Mouse (Mus musculus) CH12.LX (cell line): ENCODE measurements around the gene Gm21969. TPM values are rescaled to one million over a fixed set of nuclear protein-coding genes. Genes with fewer than 3 reads are reported as not detected.

Experiments
- DNase-seq: peaks from one replicate; pipeline ENCODE4 v3.0.0-alpha.2; 2013; ENCODE audit errors: extremely low read depth
- H3K27ac ChIP-seq: 2 replicates; pipeline ENCODE4 v1.5.1; 2012; ENCODE audit warnings: low read depth, mild to moderate bottlenecking, control low read depth, moderate library complexity; ENCODE audit not compliant: insufficient read depth
- H3K27me3 ChIP-seq: replicated peaks from 2 replicates; pipeline ENCODE3; 2012; ENCODE audit warnings: inconsistent platforms
- H3K36me3 ChIP-seq, 2 experiments: replicated peaks in 1 of 2; 2 replicates each; pipeline versions ENCODE3 to v1.6.1; 2012; ENCODE audit warnings: inconsistent platforms in 1 of 2, low read length in 1 of 2, mild to moderate bottlenecking in 1 of 2, mixed read lengths in 1 of 2, moderate library complexity in 1 of 2; ENCODE audit not compliant: control insufficient read depth in 1 of 2, insufficient read depth in 1 of 2
- H3K4me1 ChIP-seq, 2 experiments: 2 replicates each; pipeline ENCODE4 v1.6.1; 2012; ENCODE audit warnings: inconsistent platforms in 1 of 2, moderate library complexity in 1 of 2; ENCODE audit not compliant: insufficient read depth in 2 of 2, control insufficient read depth in 1 of 2
- H3K4me2 ChIP-seq: 2 replicates; pipeline ENCODE4 v1.6.1; 2012; ENCODE audit warnings: low read depth, mild to moderate bottlenecking, control low read depth; ENCODE audit not compliant: poor library complexity, insufficient read depth, severe bottlenecking
- H3K4me3 ChIP-seq, 3 experiments: fragments of 150-350 bp in 1 of 3; sonication (generic) in 1 of 3; replicated peaks in 1 of 3; 2 replicates each; pipeline versions ENCODE3 to v1.5.1; 2011 to 2012; ENCODE audit warnings: low read depth in 2 of 3, low read length in 2 of 3, mild to moderate bottlenecking in 2 of 3, moderate library complexity in 2 of 3, control low read depth in 1 of 3, improper control_type of control experiment in 1 of 3, inconsistent platforms in 1 of 3, mixed read lengths in 1 of 3; ENCODE audit not compliant: poor library complexity in 1 of 3
- H3K79me2 ChIP-seq: replicated peaks from 2 replicates; pipeline ENCODE4 v1.6.1; 2012; ENCODE audit warnings: mild to moderate bottlenecking, moderate library complexity; ENCODE audit not compliant: control insufficient read depth, poor library complexity, insufficient read depth, severe bottlenecking; ENCODE audit errors: extremely low read depth
- H3K9ac ChIP-seq: 2 replicates; pipeline ENCODE4 v1.6.1; 2012; ENCODE audit warnings: low read depth, mild to moderate bottlenecking, control low read depth, moderate library complexity; ENCODE audit not compliant: insufficient read depth
- H3K9me3 ChIP-seq: replicated peaks from 2 replicates; pipeline ENCODE3; 2012; ENCODE audit warnings: low read length, inconsistent platforms, mixed read lengths
- CHD2 ChIP-seq: IDR thresholded peaks from 2 replicates; pipeline ENCODE4 v1.6.1; 2011; ENCODE audit warnings: low read length, improper control_type of control experiment
- E2F4 ChIP-seq: IDR thresholded peaks from 2 replicates; pipeline ENCODE4 v1.6.1; 2011; ENCODE audit warnings: low read depth, low read length, improper control_type of control experiment; ENCODE audit not compliant: insufficient replicate concordance
- ELF1 ChIP-seq: IDR thresholded peaks from 2 replicates; pipeline ENCODE4 v1.6.1; 2014; ENCODE audit warnings: low read depth, mild to moderate bottlenecking, inconsistent platforms, low read length, improper control_type of control experiment
- EP300 ChIP-seq: IDR thresholded peaks from 2 replicates; pipeline ENCODE4 v1.6.1; 2011; ENCODE audit warnings: low read length, improper control_type of control experiment
- GABPA ChIP-seq: IDR thresholded peaks from 2 replicates; pipeline ENCODE4 v1.6.1; 2012; ENCODE audit warnings: low read depth, low read length, improper control_type of control experiment, inconsistent platforms; ENCODE audit not compliant: insufficient replicate concordance
- HCFC1 ChIP-seq: IDR thresholded peaks from 2 replicates; pipeline ENCODE4 v1.6.1; 2012; ENCODE audit warnings: low read depth, mild to moderate bottlenecking, inconsistent platforms, low read length, improper control_type of control experiment
- JUN ChIP-seq: IDR thresholded peaks from 2 replicates; pipeline ENCODE4 v1.6.1; 2011; ENCODE audit warnings: low read depth, mild to moderate bottlenecking, low read length, improper control_type of control experiment, moderate library complexity; ENCODE audit not compliant: insufficient read depth
- MAZ ChIP-seq: IDR thresholded peaks from 2 replicates; pipeline ENCODE4 v1.6.1; 2012; ENCODE audit warnings: low read depth, mild to moderate bottlenecking, inconsistent platforms, low read length, improper control_type of control experiment, moderate library complexity
- MEF2A ChIP-seq: IDR thresholded peaks from 2 replicates; pipeline ENCODE4 v1.6.1; 2014; ENCODE audit warnings: low read depth, mild to moderate bottlenecking, inconsistent platforms, low read length, improper control_type of control experiment, borderline replicate concordance
- MXI1 ChIP-seq: IDR thresholded peaks from 2 replicates; pipeline ENCODE4 v1.6.1; 2011; ENCODE audit warnings: mild to moderate bottlenecking, low read depth, low read length, improper control_type of control experiment
- NELFE ChIP-seq: IDR thresholded peaks from 2 replicates; pipeline ENCODE4 v1.6.1; 2011; ENCODE audit warnings: low read depth, low read length, improper control_type of control experiment
- NRF1 ChIP-seq: IDR thresholded peaks from 2 replicates; pipeline ENCODE4 v1.6.1; 2014; ENCODE audit warnings: low read depth, mild to moderate bottlenecking, inconsistent platforms, low read length, improper control_type of control experiment, moderate library complexity
- PAX5 ChIP-seq: IDR thresholded peaks from 2 replicates; pipeline ENCODE4 v1.6.1; 2012; ENCODE audit warnings: low read length, inconsistent platforms, mixed read lengths
- POLR2A ChIP-seq: IDR thresholded peaks from 2 replicates; pipeline ENCODE4 v1.6.1; 2011; ENCODE audit warnings: low read depth, mild to moderate bottlenecking, improper control_type of control experiment, low read length
- RAD21 ChIP-seq: IDR thresholded peaks from 2 replicates; pipeline ENCODE4 v1.6.1; 2011; ENCODE audit warnings: low read depth, mild to moderate bottlenecking, low read length, improper control_type of control experiment, moderate library complexity
- RCOR1 ChIP-seq: conservative IDR thresholded peaks from 2 replicates; pipeline ENCODE4 v1.6.1; 2012; ENCODE audit warnings: low read depth, mild to moderate bottlenecking, inconsistent platforms, low read length, improper control_type of control experiment
- SIN3A ChIP-seq: IDR thresholded peaks from 2 replicates; pipeline ENCODE4 v1.6.1; 2012; ENCODE audit warnings: low read length, improper control_type of control experiment, inconsistent platforms
- SMC3 ChIP-seq: IDR thresholded peaks from 2 replicates; pipeline ENCODE4 v1.6.1; 2011; ENCODE audit warnings: low read depth, low read length, improper control_type of control experiment
- TCF12 ChIP-seq: IDR thresholded peaks from 2 replicates; pipeline ENCODE4 v1.6.1; 2014; ENCODE audit warnings: low read depth, mild to moderate bottlenecking, inconsistent platforms, low read length, improper control_type of control experiment
- UBTF ChIP-seq: IDR thresholded peaks from 2 replicates; pipeline ENCODE4 v1.6.1; 2012; ENCODE audit warnings: low read depth, mild to moderate bottlenecking, inconsistent platforms, low read length, improper control_type of control experiment, moderate library complexity
- USF2 ChIP-seq: conservative IDR thresholded peaks from 2 replicates; pipeline ENCODE4 v1.6.1; 2011; ENCODE audit warnings: low read depth, low read length, improper control_type of control experiment
- ZC3H11A ChIP-seq: IDR thresholded peaks from 2 replicates; pipeline ENCODE4 v1.6.1; 2012; ENCODE audit warnings: low read depth, mild to moderate bottlenecking, inconsistent platforms, low read length, improper control_type of control experiment
- ZKSCAN1 ChIP-seq: IDR thresholded peaks from 2 replicates; pipeline ENCODE4 v1.6.1; 2012; ENCODE audit warnings: low read depth, inconsistent platforms, low read length, improper control_type of control experiment, borderline replicate concordance
- ZNF384 ChIP-seq: IDR thresholded peaks from 2 replicates; pipeline ENCODE4 v1.6.1; 2012; ENCODE audit warnings: low read depth, low read length, improper control_type of control experiment, inconsistent platforms
- dilution Hi-C: fragments of 300-500 bp; cut with MboI; formaldehyde crosslinking; loops from 2 replicates; pipeline ENCODE4 v1.14.3; 2020; ENCODE audit warnings: low sequenced_read_pairs; ENCODE audit not compliant: extremely low pct_unique_long_range_greater_than_20kb, extremely low pct_ligation_motif_present
- in situ Hi-C: fragments of 300-500 bp; cut with MboI; formaldehyde crosslinking; loops from 3 replicates; pipeline ENCODE4 v1.14.3; 2019; ENCODE audit warnings: low sequenced_read_pairs, low pct_ligation_motif_present, low pct_unique_long_range_greater_than_20kb, mixed read lengths
- polyA plus RNA-seq: library from polyadenylated mRNA; unstranded; fragments of >175 nt; gene quantifications from 2 replicates; pipeline ENCODE4 v1.2.1, GENCODE M21; 2012; ENCODE audit warnings: low read depth; ENCODE audit not compliant: insufficient read length
- total RNA-seq, 2 experiments: library from RNA; depleted of rRNA; stranded (reverse); fragments of 300-350 nt in 1 of 2; fragments of >200 nt in 1 of 2; gene quantifications; 2 replicates each; pipeline ENCODE4 v1.2.3; 2012 to 2014

Gene Gm21969
- total and polyA plus RNA-seq, 3 experiments = not detected

- Histone ChIP-seq H3K9me3 (peaks cover 7% of the 10 kb centered on the region), H3K4me3 (no peak overlapping the region), H3K27ac (no peak overlapping the region), H3K4me2 (no peak overlapping the region), H3K79me2 (no peaks in the 10 kb centered on the region), H3K27me3 (peaks cover 25% of the 10 kb centered on the region), H3K4me1 (peaks cover 4 to 13% of the 10 kb centered on the region in 2 experiments), H3K9ac (no peak overlapping the region), H3K36me3 (no peaks in the 10 kb centered on the region)
- no peak for DNase-seq
- TF ChIP-seq PAX5 (no peak), RCOR1 (no peak), ZKSCAN1 (no peak), SMC3 (no peak), MXI1 (no peak), HCFC1 (no peak), POLR2A (no peak), CHD2 (no peak), ZNF384 (no peak), USF2 (no peak), RAD21 (no peak), ZC3H11A (no peak), JUN (no peak), NELFE (no peak), MEF2A (no peak), TCF12 (no peak), ELF1 (no peak), MAZ (no peak), SIN3A (no peak)
- in situ Hi-C loops (no loop called here), dilution Hi-C loops (no loop called here)
Observed at GRCm38 (mm10) chr4:139592895-139593294, 10.1 kb upstream of the Gm21969 start.

- Histone ChIP-seq H3K9ac (no peak overlapping the region), H3K4me2 (no peak overlapping the region), H3K4me1 (peaks cover 8 to 13% of the 10 kb centered on the region in 2 experiments), H3K4me3 (no peak overlapping the region), H3K9me3 (peaks cover 7% of the 10 kb centered on the region), H3K36me3 (no peaks in the 10 kb centered on the region), H3K27ac (no peak overlapping the region), H3K27me3 (peaks cover 21% of the 10 kb centered on the region), H3K79me2 (no peaks in the 10 kb centered on the region)
- in situ Hi-C loops (no loop called here), dilution Hi-C loops (no loop called here)
- TF ChIP-seq ZC3H11A (no peak), MXI1 (no peak), UBTF (no peak), EP300 (no peak), E2F4 (no peak), RCOR1 (no peak), MAZ (no peak), ZKSCAN1 (no peak), NRF1 (no peak), USF2 (no peak), JUN (no peak), NELFE (no peak), ZNF384 (no peak), SMC3 (no peak), GABPA (no peak)
- no peak for DNase-seq
Observed at GRCm38 (mm10) chr4:139593383-139593782, 9.6 kb upstream of the Gm21969 start.
